Mouse (Mus musculus): Measurements from ENCODE around the gene Mapkap1. TPM values are rescaled to one million over a fixed set of nuclear protein-coding genes. Genes with fewer than 3 reads are reported as not detected.

Gene Mapkap1
- polyA plus RNA-seq, 2 experiments: 61.1 to 110 TPM

DNA sequence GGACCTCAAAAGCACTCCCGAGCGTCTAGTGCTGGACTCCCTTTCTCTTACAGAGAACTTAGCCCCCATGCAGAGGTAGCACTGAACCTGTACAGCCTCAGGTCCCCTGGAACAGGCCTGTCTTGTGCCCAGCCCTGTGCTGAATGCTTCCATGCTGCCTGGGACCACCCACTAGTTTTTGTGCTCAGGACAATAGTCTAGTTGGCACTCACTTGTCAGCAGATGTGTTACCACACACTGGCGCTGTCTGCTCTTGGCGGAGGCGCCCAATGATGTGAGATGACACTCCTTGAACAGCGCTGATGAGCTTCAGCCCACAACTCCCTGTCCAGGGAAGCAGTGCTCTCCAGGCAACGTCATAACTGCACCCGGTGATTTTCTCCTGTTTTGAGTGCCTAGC lies 182.0 kb downstream of the Mapkap1 start:
- Histone ChIP-seq H3K36me3 (ENCODE audit: control insufficient read depth, insufficient read depth, low read length) (peaks cover 22% of the 10 kb centered on the region), H3K9ac (ENCODE audit: low read depth, low read length, severe bottlenecking) (no peak overlapping the region), H3K27me3 (ENCODE audit: control insufficient read depth, insufficient read depth, low read length) (no peaks in the 10 kb centered on the region), H3K9me3 (ENCODE audit: control insufficient read depth, low read length) (no peaks in the 10 kb centered on the region), H3K4me1 (ENCODE audit: control insufficient read depth, insufficient read depth, low read length) (peaks cover 9% of the 10 kb centered on the region), H3K27ac (replicated peaks; ENCODE audit: low read depth, low read length) (no peak overlapping the region), H3K4me3 (replicated peaks; ENCODE audit: low read length) (no peak overlapping the region), H3K4me2 (replicated peaks; ENCODE audit: low read depth, low read length, severe bottlenecking) (no peak overlapping the region)
- DNase-seq (ENCODE audit: low spot score) (no peak), ATAC-seq (ENCODE audit: low FRiP score, low read depth) (no peak)
- WGBS: 85% methylated on average over 8 of the region's 8 CpGs
- no peak for TF ChIP-seq POLR2A (IDR thresholded peaks at IDR 0.05; ENCODE audit: borderline replicate concordance, extremely low read depth, insufficient read depth, insufficient read length)

DNA sequence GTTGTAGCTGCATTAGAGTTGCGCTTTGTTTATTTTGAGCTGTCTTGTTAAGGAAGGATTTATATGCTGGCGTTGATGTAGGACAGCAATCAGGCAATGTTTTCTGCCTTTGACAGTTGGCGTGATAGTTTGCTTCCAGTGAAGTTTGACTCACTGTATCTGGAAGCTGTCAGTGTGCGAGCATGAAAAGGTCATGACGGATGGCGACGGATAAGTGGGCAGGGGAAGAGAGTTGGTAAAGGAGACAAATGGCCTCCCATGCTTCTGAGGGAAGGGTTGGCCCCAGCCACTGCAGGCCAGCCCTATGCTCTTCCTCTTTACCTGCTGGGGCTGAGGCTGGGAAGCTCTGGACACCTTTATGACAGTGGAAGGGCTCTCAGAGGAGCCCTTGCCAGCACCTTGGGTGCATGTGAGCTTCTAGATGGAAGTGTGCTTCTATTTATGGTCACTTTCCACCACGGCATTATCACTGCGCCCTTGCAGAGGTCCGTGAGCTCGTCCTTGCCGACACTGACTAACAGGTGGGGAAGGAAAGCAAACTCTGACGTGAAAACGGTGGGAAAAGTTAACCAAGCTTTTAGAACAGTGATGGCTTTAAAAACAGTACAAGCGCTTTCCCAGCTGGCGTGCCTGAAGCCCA lies 185.3 kb downstream of the Mapkap1 start:
- no peaks in the 10 kb centered on the region for H3K27me3 ChIP-seq (ENCODE audit: control insufficient read depth, insufficient read depth, low read length)
- 0 out of 2 replicates have a peak, but pooled peaks cover under 1% of the 10 kb centered on the region for H3K36me3 ChIP-seq (ENCODE audit: control insufficient read depth, insufficient read depth, low read length)
- no peak overlapping the region for H3K9ac ChIP-seq (ENCODE audit: low read depth, low read length, severe bottlenecking)
- DNase-seq (ENCODE audit: low spot score) (no peak), ATAC-seq (ENCODE audit: low FRiP score, low read depth) (no peak)
- no peak for TF ChIP-seq POLR2A (IDR thresholded peaks at IDR 0.05; ENCODE audit: borderline replicate concordance, extremely low read depth, insufficient read depth, insufficient read length)
- whole genome bisulfite sequencing: 53% methylated on average over 16 of the region's 16 CpGs
- no peak overlapping the region for H3K4me2 ChIP-seq (replicated peaks; ENCODE audit: low read depth, low read length, severe bottlenecking)
- H3K4me3 ChIP-seq (replicated peaks; ENCODE audit: low read length): no peak overlapping the region
- H3K4me1 ChIP-seq (ENCODE audit: control insufficient read depth, insufficient read depth, low read length): peaks cover 15% of the 10 kb centered on the region
- H3K27ac ChIP-seq (replicated peaks; ENCODE audit: low read depth, low read length): peak overlapping the region; percentile 28; the same call in 1 of the 2 replicates
- no peaks in the 10 kb centered on the region for H3K9me3 ChIP-seq (ENCODE audit: control insufficient read depth, low read length)

DNA sequence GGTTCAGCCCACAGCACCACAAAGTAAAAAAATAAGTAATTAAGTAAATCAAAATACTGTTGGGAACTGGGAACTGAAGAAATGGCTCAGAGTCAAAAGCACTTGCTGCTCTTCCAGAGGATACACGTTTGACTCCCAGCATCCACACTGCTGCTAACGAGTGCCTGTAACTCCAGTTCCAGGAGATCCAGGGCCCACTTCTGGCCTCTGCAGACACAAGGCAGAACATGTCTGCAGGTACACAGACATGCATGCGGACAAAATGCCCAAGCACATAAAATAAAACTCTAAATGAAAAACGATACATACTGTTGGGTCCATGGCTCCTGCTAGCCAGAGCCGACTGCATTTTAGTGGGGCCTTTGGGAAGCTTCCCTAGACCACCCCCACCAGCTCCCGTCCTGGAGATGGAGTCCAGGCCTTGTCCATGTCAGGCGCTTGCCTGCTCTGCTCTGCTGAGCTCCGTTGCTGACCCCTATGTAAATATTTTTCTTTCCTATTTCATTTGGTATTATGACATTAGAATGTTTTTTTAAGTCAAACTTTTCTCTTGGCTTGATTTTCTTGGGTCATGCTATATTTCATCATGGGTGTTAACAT lies 185.9 kb downstream of the Mapkap1 start:
- 37% methylated on average over 8 of the region's 8 CpGs for WGBS
- H3K4me3 ChIP-seq (replicated peaks; ENCODE audit: low read length): no peak overlapping the region
- ATAC-seq (ENCODE audit: low FRiP score, low read depth): peak; percentile 83
- no peak overlapping the region for H3K9ac ChIP-seq (ENCODE audit: low read depth, low read length, severe bottlenecking)
- H3K36me3 ChIP-seq (ENCODE audit: control insufficient read depth, insufficient read depth, low read length): no peaks in the 10 kb centered on the region
- peak overlapping the region; percentile 28; the same call in 1 of the 2 replicates for H3K27ac ChIP-seq (replicated peaks; ENCODE audit: low read depth, low read length)
- TF ChIP-seq POLR2A (IDR thresholded peaks at IDR 0.05; ENCODE audit: borderline replicate concordance, extremely low read depth, insufficient read depth, insufficient read length): no peak
- no peaks in the 10 kb centered on the region for H3K9me3 ChIP-seq (ENCODE audit: control insufficient read depth, low read length)
- no peaks in the 10 kb centered on the region for H3K27me3 ChIP-seq (ENCODE audit: control insufficient read depth, insufficient read depth, low read length)
- no peak for DNase-seq (ENCODE audit: low spot score)
- peaks cover 15% of the 10 kb centered on the region for H3K4me1 ChIP-seq (ENCODE audit: control insufficient read depth, insufficient read depth, low read length)
- no peak overlapping the region for H3K4me2 ChIP-seq (replicated peaks; ENCODE audit: low read depth, low read length, severe bottlenecking)

DNA sequence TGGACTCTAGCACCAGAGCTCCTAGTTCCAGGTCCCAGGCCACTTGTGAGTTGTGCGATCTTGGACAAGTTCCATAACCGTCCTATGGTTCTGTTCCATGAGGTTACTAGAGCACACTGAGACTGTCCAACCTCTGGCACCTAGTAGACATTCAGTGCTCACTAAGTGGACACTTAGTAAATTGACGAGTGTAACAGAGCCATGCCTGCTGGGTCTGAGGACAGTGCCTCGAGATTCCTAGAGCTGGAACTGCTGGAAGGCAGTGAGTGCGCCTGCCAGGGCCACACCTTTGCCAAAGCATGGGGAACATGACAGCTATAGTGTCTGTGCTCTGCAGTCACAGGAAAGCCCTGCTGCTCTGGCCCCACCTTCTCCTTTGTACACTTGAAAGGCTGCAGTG lies 187.4 kb downstream of the Mapkap1 start:
- ATAC-seq (ENCODE audit: low FRiP score, low read depth): no peak
- 84% methylated on average over 5 of the region's 5 CpGs for WGBS
- H3K4me1 ChIP-seq (ENCODE audit: control insufficient read depth, insufficient read depth, low read length): peaks cover 15% of the 10 kb centered on the region
- TF ChIP-seq POLR2A (IDR thresholded peaks at IDR 0.05; ENCODE audit: borderline replicate concordance, extremely low read depth, insufficient read depth, insufficient read length): no peak
- H3K36me3 ChIP-seq (ENCODE audit: control insufficient read depth, insufficient read depth, low read length): peaks cover 5% of the 10 kb centered on the region; the same call in 1 of the 2 replicates
- DNase-seq (ENCODE audit: low spot score): no peak
- no peak overlapping the region for H3K27ac ChIP-seq (replicated peaks; ENCODE audit: low read depth, low read length)
- no peaks in the 10 kb centered on the region for H3K9me3 ChIP-seq (ENCODE audit: control insufficient read depth, low read length)
- H3K27me3 ChIP-seq (ENCODE audit: control insufficient read depth, insufficient read depth, low read length): no peaks in the 10 kb centered on the region
- no peak overlapping the region for H3K4me3 ChIP-seq (replicated peaks; ENCODE audit: low read length)
- H3K9ac ChIP-seq (ENCODE audit: low read depth, low read length, severe bottlenecking): no peak overlapping the region
- no peak overlapping the region for H3K4me2 ChIP-seq (replicated peaks; ENCODE audit: low read depth, low read length, severe bottlenecking)

DNA sequence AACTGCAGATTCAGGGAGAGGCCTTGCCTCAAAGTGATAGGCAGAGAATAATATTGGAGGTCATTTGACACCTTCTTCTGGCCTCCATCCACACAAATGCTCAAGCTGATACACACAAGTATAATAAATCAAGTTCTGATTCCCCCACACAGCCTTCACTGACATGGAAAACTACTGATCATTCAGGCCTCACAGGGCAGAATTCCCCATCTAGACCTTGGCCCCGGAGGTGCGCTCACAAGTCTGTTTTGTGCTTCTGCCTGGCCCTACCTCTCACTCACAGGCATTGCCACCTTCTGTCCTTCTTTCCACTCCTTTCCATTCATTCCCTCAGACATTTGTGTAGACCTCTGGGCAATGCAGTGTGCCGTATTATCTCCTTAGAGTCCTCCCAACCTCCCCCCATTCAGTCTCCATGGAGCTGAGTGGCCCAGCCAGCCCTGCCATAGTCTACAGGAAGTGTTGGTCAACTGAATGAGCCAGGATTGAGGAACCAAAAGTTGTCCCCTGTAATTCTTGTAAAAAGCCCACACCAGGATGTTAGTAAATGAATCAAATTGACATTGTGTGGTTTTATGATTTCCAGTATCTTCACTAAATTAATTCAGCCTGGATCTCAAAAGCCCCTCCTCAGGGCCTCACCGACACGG lies 193.2 kb downstream of the Mapkap1 start:
- TF ChIP-seq POLR2A (IDR thresholded peaks at IDR 0.05; ENCODE audit: borderline replicate concordance, extremely low read depth, insufficient read depth, insufficient read length): no peak
- H3K27ac ChIP-seq (replicated peaks; ENCODE audit: low read depth, low read length): no peak overlapping the region
- H3K9ac ChIP-seq (ENCODE audit: low read depth, low read length, severe bottlenecking): no peak overlapping the region
- H3K9me3 ChIP-seq (ENCODE audit: control insufficient read depth, low read length): no peaks in the 10 kb centered on the region
- H3K4me2 ChIP-seq (replicated peaks; ENCODE audit: low read depth, low read length, severe bottlenecking): no peak overlapping the region
- no peak overlapping the region for H3K4me3 ChIP-seq (replicated peaks; ENCODE audit: low read length)
- DNase-seq (ENCODE audit: low spot score) (no peak), ATAC-seq (ENCODE audit: low FRiP score, low read depth) (no peak)
- WGBS: 64% methylated on average over 5 of the region's 5 CpGs
- peaks cover 10% of the 10 kb centered on the region; the same call in 1 of the 2 replicates for H3K36me3 ChIP-seq (ENCODE audit: control insufficient read depth, insufficient read depth, low read length)
- no peaks in the 10 kb centered on the region for H3K27me3 ChIP-seq (ENCODE audit: control insufficient read depth, insufficient read depth, low read length)
- H3K4me1 ChIP-seq (ENCODE audit: control insufficient read depth, insufficient read depth, low read length): peaks cover 14% of the 10 kb centered on the region
